Mouse (Mus musculus): ENCODE data around the gene Grb2.
"Not testable (repeated sequence)": the region's sequence is repeated elsewhere in the genome, so short reads cannot be mapped to it uniquely, and the experiment has no call there.

The Grb2 gene

DNA sequence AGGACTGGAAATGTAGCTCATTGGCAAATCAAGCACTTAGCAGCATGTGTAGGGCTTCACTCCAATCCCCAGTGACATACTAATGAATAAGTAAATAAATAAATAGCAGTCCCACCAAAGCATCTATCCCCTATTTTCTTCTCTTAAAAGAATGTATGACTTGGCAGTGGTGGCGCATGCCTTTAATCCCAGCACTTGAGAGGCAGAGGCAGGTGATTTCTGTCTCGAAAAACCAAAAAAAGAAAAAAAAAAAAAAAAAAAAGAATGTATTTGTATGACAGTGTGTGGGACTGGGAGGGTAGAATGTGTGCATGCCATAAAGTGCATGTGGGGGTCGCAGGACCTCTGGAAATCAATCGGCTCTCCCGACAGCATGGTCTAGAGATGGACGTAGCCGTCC, 22.4 kb downstream of the Grb2 start:
- no peak for DNase-seq

DNA sequence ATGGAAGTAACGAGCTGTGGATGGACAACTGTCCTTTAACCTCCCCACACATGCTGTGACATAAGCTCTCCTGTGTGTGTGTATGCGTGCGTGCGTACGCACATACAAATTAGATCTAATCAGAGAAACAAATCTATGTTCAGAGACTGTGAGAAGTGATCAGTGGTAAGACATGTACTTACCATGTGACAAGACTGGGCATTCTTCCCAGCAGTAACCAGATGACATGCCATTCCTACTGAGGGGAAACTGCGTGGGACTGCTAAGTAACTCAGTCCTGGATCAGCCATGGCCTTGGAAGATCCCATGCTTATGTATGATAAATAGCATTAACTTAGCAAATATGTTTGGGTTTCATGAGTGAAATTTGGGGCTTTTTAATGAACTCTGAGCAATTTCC, 23.5 kb downstream of the Grb2 start:
- no peak for DNase-seq

GRCm38 (mm10) chr11:115683326-115683725, 25.1 kb downstream of the Grb2 start:
- no peak for DNase-seq

DNA sequence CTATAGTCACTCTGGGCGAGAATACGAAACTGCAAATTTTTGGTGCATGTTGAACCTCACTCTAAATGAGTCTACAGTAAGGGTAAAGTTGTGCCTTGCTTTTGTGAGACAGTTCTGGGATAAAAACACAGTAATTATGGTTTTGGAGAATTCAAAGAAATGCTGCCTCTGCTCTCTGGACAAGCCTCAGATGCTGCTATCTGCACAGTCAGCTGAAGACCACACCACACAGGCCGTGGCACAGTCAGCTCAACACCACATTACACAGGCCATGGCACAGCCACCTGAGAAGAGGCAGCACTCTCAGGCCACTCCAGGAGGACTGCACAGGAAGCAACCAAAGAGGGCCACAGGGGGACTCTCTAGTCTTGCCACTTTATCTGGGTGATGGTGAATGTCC, 26.0 kb downstream of the Grb2 start:
- no peak for DNase-seq

- no peak for DNase-seq
These were observed 28.7 kb downstream of the Grb2 start for GRCm38 (mm10) chr11:115679554-115680238.

- DNase-seq: no peak
These were observed 29.5 kb downstream of the Grb2 start for GRCm38 (mm10) chr11:115678861-115679260.

GRCm38 (mm10) chr11:115677511-115677910, 30.9 kb downstream of the Grb2 start:
- DNase-seq: no peak

DNA sequence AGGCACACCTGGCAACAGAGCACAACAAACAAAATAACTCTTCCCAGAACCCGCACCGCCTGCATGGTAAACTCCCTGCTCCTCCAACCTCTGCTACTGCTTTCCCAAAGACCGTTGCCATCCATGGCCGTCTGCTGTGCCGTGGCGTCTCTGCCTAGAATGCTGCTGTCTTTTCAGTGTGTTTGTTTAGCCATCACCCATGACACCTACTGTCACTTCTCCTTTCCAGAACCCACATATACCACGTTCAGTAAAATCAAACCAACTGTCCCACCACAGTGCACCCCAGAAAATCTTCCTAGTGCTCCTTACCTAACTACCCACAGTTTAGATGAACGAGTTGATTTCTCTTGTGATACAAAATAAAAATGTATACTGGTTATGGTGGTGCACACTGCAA, 31.7 kb downstream of the Grb2 start:
- DNase-seq: no peak

DNA sequence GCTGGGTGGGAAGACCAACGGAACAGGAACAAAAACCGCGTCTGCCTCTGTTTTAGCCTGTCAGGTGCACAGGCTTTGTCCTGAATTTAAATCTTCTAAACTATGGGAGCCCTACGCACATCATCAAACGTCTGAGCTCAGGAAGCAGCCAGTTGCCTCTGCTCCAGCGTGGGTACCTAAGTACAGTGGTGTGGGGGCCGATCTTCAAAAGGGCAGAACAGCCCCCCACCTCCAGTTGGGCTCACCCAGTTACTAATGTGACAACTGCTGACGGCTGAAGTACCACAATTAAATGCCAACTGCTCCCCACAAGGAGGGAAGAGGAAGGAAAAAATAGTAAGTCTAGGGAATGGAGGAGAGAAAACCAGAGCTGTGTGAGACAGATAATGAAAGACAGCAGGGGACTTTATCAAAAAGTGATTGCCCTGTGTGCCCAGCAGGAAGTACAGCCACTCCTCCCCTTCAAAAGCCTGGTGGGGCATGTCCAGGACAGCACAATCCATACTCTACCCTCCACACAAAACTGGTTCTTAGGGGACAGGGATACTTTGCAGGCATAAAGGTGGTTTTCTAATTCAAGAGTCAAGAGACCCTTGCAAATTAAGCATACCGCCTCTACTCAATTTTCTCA, 34.0 kb downstream of the Grb2 start:
- no peak for DNase-seq

- DNase-seq: peak; percentile 61
These were observed 34.7 kb downstream of the Grb2 start for GRCm38 (mm10) chr11:115673471-115674234.

DNA sequence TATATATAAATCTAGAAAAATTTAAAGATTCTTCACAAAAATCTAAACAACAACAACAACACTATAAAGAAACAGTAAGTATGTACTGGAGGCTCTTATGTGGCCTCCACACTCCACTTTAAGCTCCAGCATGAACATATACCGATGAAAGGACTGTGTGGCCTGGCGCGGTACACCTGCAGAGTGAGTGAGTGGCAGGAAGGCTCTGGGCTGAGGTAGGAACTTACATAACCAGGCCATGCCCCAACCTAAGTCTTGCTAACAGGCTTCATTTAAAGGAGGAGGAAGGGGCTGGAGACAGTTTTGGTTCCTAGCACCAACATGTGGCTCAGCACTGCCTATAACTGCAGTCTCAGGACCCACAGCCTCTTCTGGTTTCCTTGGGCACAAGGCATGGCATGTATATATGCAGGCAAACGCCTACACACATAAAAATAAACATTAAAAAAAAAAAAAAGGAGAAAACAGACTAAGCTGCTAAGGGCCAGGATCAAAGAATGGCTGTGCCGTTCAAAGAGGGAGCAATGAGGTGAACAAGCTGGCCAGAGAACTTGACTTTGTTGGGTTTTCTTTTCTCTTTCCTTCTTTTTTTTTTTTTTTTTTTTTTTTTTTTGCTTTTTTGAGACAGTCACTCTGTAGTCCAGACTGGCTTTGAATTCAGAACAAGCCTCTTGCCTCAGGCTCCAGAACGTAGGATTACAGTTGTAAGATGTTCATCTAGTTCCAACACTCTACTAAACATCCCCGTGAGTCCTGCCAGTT, 36.0 kb downstream of the Grb2 start:
- no peak for DNase-seq

DNA sequence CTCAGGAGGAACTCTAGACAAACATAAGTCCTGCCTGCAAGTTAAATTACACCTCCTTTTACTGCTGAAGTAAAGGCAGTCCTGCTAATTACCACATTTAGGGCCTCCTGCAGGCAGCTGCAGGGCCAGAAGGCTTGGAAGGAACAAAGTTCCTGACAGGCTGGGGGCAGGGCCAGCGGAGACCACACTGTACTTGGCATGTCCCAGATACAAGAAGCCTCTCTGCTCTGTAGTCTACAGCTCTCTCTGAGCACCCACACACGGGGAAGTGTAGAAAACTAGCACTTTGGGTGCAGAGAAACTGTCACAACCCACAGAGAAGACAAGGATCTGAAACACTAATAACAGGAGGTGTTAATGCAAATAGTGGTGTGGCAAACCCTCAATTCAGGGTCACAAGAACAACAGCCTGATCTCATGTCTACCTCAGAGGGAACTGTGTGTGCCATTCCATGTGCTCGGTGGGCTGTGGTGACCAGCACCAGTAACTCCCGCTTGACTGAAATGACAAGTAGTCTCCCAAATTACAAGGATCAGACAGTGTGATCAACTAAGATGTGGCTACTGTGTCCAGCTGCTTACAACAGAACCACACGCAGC, 37.8 kb downstream of the Grb2 start:
- DNase-seq: no peak

- no peak for DNase-seq
These were observed 44.6 kb downstream of the Grb2 start for GRCm38 (mm10) chr11:115663676-115664335.

DNA sequence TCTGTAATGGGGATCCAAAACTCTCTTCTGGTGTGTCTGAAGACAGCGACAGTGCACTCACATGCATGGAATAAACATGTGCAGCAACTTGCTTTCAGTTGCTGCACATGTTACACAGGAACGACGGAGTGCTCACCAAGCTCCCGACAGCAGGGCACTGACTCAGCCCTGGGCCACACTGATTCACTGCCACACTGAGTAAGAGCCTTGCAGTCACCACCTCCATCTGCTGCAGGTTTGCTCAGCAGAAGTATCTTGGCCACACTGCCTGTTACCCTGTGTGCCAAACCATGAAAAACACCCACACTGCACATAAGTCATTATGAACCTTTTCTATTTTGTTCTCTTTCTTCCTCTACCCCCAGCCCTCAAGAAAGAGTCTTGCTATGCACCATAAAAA, 48.0 kb downstream of the Grb2 start:
- DNase-seq: no peak

DNA sequence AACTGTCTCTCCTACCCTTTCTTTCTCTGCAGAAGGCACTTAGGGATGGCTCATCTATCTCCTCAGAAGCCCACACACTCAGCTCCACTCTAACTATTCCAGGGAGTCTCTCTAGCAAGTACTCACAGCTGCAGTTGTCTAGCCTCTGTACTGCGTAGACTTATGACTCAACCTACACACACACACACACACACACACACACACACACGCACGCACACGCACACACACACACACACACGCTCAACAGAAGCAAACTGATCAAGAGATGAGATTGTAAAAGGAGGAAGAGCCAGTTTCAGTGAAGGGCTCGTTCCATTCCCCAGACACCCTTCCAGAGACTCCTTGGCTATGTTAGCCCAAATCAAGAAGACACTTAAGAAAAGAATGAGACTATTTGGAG, 49.9 kb downstream of the Grb2 start:
- DNase-seq: no peak

- DNase-seq: no peak
These were observed 54.3 kb downstream of the Grb2 start for GRCm38 (mm10) chr11:115654128-115654527.

DNA sequence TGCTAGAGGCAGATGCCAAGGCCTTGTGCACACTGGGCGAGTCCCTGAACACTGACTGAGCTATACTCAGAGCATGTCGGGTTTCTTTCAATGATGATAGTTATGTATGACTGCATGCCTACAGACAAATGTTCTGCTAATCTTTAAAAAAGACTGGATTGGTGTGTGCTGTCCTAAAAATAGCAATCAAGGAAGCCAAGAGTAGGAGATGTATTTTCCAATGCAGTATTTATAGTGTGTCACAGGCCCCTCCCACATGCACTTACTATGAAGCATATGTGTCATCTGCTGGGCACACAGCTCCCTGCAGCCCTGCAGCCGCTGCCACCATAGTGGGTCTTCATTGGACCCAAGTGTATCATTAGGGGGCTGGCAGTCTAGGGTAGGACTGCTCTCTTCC, 55.2 kb downstream of the Grb2 start:
- no peak for DNase-seq

DNA sequence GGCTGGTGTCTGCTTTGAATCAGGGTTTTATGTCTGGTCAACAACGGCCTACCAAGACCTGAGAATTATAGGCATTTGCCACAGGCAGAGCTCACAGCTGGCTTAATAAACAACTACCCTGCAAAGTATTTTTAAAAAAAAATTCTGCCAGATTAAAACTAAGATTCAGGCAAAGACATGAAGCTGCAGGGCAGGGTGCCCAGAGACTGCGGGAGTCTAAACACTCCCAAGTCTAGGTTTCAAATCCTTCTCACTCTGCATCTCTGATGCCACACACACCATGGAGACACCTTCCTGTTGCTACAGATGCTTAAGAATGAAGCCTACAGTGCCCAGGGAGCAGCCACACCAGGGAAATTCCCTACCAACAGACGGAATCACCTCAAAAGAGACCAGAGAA, 56.7 kb downstream of the Grb2 start:
- DNase-seq: no peak

- peak; percentile 88 for DNase-seq
These were observed 58.7 kb downstream of the Grb2 start for GRCm38 (mm10) chr11:115649706-115650105.

- DNase-seq: peak; percentile 54
These were observed 60.9 kb downstream of the Grb2 start for GRCm38 (mm10) chr11:115647459-115647858.

- DNase-seq: no peak
These were observed 62.0 kb downstream of the Grb2 start for GRCm38 (mm10) chr11:115646439-115646838.

DNA sequence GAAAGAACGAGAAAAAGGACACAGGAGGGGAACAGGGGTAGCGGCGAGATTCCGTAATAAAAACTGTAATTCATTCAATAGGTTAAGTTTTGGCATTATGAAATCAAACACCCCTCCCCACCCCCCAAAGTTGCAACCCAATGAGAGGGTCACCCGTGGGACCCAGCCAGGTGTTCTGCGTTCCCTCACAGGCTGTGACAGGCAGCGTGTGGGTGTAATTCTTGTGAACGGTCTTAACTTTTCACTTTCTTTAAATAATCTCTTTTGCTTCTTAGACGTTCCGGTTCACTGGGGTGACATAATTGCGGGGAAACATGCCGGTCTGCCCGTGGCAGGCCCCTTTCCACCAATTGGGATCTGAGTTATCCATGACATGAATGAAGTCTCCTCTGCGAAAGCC, 62.9 kb downstream of the Grb2 start:
- DNase-seq: not testable (repeated sequence)

Measured in cerebellum, adult 11 months (tissue).